Mouse (Mus musculus) lung, adult 2 months (tissue): ENCODE results near the gene I830077J02Rik.

Experiments used
- CTCF ChIP-seq: fragments of 200-500 bp; IDR thresholded peaks from 2 replicates; pipeline ENCODE4 v1.5.1; 2011; ENCODE audit warnings: mild to moderate bottlenecking, low read length, control low read depth; ENCODE audit not compliant: insufficient read depth
- POLR2A ChIP-seq: fragments of 200-500 bp; IDR thresholded peaks from 2 replicates; pipeline ENCODE4 v1.6.1; 2011; ENCODE audit warnings: low read depth, mild to moderate bottlenecking, control low read depth, low read length, borderline replicate concordance; ENCODE audit errors: extremely low read depth

DNA sequence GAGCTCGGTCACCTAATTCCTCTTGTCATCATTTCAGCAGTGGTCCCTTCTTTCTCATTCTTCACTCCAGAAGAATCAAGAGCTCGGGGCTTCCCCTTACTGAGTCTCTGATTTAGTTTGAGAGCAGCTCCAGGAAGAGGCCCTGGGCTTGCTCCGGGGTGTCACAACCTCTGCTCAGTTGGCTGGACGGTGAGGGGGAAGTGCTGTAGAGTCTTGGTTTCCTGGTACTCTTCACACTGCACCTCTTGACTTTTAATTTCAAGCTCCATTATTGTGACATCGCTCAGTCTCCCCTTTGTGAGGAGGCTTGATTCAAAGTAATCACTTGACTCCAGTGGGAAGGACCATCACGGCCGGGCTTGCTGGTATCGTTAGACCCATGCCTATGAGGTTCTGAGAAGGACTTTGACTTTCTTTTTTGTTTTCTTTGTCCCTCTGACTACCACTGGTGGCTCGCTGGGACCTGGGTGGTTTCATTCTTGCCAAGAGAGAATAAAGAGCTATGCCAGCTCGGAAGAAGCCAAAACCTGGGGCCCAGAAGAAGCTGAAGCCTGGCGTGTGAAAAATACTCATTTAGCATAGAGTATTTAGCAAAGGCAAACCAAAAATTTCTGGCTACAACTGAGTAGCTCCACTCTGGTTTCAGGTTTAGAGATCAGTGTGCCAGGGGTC is 21.8 kb downstream of the I830077J02Rik start:
- TF ChIP-seq CTCF (no peak), POLR2A (no peak)
